Mouse (Mus musculus): Measurements from ENCODE around the gene Mapk9.

- no peak for TF ChIP-seq POLR2A (IDR thresholded peaks at IDR 0.05; ENCODE audit: insufficient read depth, low read length)
- no peak for TF ChIP-seq CTCF (IDR thresholded peaks at IDR 0.05; ENCODE audit: low read depth, low read length)
These were observed 87.3 kb downstream of the Mapk9 start for GRCm38 (mm10) chr11:49933811-49934210.
